Mouse (Mus musculus): ENCODE results near the gene Cyp4v3.

GRCm38 (mm10) chr8:45267611-45268391, 65.2 kb downstream of the Cyp4v3 start:
- TF ChIP-seq CTCF (conservative IDR thresholded peaks at IDR 0.05; ENCODE audit: insufficient read depth, insufficient read length, low read depth, low read length) = no peak
- TF ChIP-seq POLR2A (IDR thresholded peaks at IDR 0.05; ENCODE audit: low read depth, low read length) = no peak

All from kidney, adult 2 months (tissue).